In genomic region chr14:25711177-25711576, GRCm38 (mm10) we compare ENCODE assay signal across 14 mouse cellular contexts. TPM values are rescaled to one million over a fixed set of nuclear protein-coding genes. Genes with fewer than 3 reads are reported as not detected.
DNase-seq lines count a peak whose midpoint lies in the region; ATAC-seq and TF ChIP-seq lines count a peak whose summit lies in the region.
"Had no signal": no experiment of that assay in that cellular context is flagged by ENCODE, and none has a peak within 500 bp of the region (broad histone marks: within the 10 kb centered on the region; RNA-seq: fewer than 3 reads in every experiment).

No protein-coding gene starts in this region.

- no peak overlapping the region for H3K9ac ChIP-seq in kidney, postnatal 0 days (ENCODE audit: low read depth, low read length)
- H3K9ac ChIP-seq in liver, embryonic 16.5 days (ENCODE audit: low read depth, low read length), result no peak overlapping the region

- no peak overlapping the region for H3K4me3 ChIP-seq in gastrocnemius, adult 2 months
- no peak overlapping the region for H3K4me3 ChIP-seq in kidney, postnatal 0 days (replicated peaks; ENCODE audit: low read depth, low read length)
- no peak overlapping the region for H3K4me3 ChIP-seq in embryonic fibroblast, embryonic 13.5 days (ENCODE audit: insufficient read depth, low read length)
- no peak overlapping the region for H3K4me3 ChIP-seq in liver, embryonic 16.5 days (ENCODE audit: low read depth, low read length)
- H3K4me3 ChIP-seq in left cerebral cortex, adult 2 months, result no peak overlapping the region

- no peak for TF ChIP-seq POLR2A in embryonic fibroblast, embryonic 13.5 days (IDR thresholded peaks at IDR 0.05; ENCODE audit: low read depth, low read length)

- peaks cover 24% of the 10 kb centered on the region for H3K4me1 ChIP-seq in kidney, postnatal 0 days (replicated peaks; ENCODE audit: insufficient read depth, low read length)
- peaks cover 9% of the 10 kb centered on the region for H3K4me1 ChIP-seq in embryonic fibroblast, embryonic 13.5 days (ENCODE audit: control insufficient read depth, insufficient read depth, low read length)
- peaks cover 33% of the 10 kb centered on the region for H3K4me1 ChIP-seq in liver, embryonic 16.5 days (ENCODE audit: control insufficient read depth, low read depth, low read length)

- peak; percentile 21; the same call in 1 of the 2 replicates for ATAC-seq in kidney, postnatal 0 days (replicated peaks; ENCODE audit: low FRiP score, low read depth)
- ATAC-seq in liver, embryonic 16.5 days (ENCODE audit: low read depth), result peak; percentile 8
- no peak for ATAC-seq in erythroblast, adult 5-6 weeks (replicated peaks; ENCODE audit: low FRiP score, poor library complexity, severe bottlenecking)
- ATAC-seq: hindbrain, embryonic 16.5 days had no signal

- intact Hi-C loops in gastrocnemius, adult 2 months (cut with DNase I), result no loop called here
- intact Hi-C loops in left cerebral cortex, adult 2 months (cut with DNase I), result no loop called here

- WGBS in kidney, postnatal 0 days, result 21% methylated on average over 7 of the region's 7 CpGs
- WGBS in liver, embryonic 16.5 days (ENCODE audit: insufficient replicate concordance), result 53% methylated on average over 7 of the region's 7 CpGs

- H3K27me3 ChIP-seq in kidney, postnatal 0 days (ENCODE audit: insufficient read depth, low read length), result no peaks in the 10 kb centered on the region
- H3K27me3 ChIP-seq in liver, embryonic 16.5 days (ENCODE audit: control insufficient read depth, insufficient read depth, low read depth, low read length), result no peaks in the 10 kb centered on the region

- no peaks in the 10 kb centered on the region for H3K9me3 ChIP-seq in kidney, postnatal 0 days (replicated peaks; ENCODE audit: low read length)
- no peaks in the 10 kb centered on the region for H3K9me3 ChIP-seq in liver, embryonic 16.5 days (replicated peaks; ENCODE audit: control insufficient read depth, low read length)

- peak overlapping the region; percentile 88 for H3K27ac ChIP-seq in gastrocnemius, adult 2 months
- 0 out of 2 replicates have a peak overlapping the region, but pooled peaks have one; percentile 25 for H3K27ac ChIP-seq in kidney, postnatal 0 days
- peak overlapping the region; percentile 52 for H3K27ac ChIP-seq in embryonic fibroblast, embryonic 13.5 days (ENCODE audit: insufficient read depth, low read length)
- H3K27ac ChIP-seq in liver, embryonic 16.5 days (ENCODE audit: low read length), result no peak overlapping the region
- no peak overlapping the region for H3K27ac ChIP-seq in left cerebral cortex, adult 2 months

- peak; percentile 19 for DNase-seq in gastrocnemius, adult 2 months
- DNase-seq in gastrocnemius, postnatal 4 days (ENCODE audit: low spot score in 2 of 2), result no peak
- no peak for DNase-seq in kidney, postnatal 0 days (ENCODE audit: low spot score)
- DNase-seq in kidney, postnatal 36 days, result no peak
- no peak for DNase-seq in left cerebral cortex, adult 2 months (ENCODE audit: extremely low spot score in 1 of 2, low spot score in 2 of 2)
- DNase-seq: adrenal gland, postnatal 10 days; cerebellum, adult 11 months; layer of hippocampus, postnatal 36 days; spleen, adult 18-20 months; thymus, postnatal 4 days had no signal

- no peak overlapping the region for H3K4me2 ChIP-seq in kidney, postnatal 0 days (ENCODE audit: low read length)
- H3K4me2 ChIP-seq in liver, embryonic 16.5 days (ENCODE audit: low read depth, low read length), result no peak overlapping the region

- no peaks in the 10 kb centered on the region for H3K36me3 ChIP-seq in kidney, postnatal 0 days (ENCODE audit: insufficient read depth, low read length)
- H3K36me3 ChIP-seq in liver, embryonic 16.5 days (ENCODE audit: control insufficient read depth, insufficient read depth), result no peaks in the 10 kb centered on the region

- TF ChIP-seq CTCF in gastrocnemius, adult 2 months (IDR thresholded peaks at IDR 0.05), result no peak
- no peak for TF ChIP-seq CTCF in kidney, postnatal 0 days (IDR thresholded peaks at IDR 0.05; ENCODE audit: low read depth)
- TF ChIP-seq CTCF in embryonic fibroblast, embryonic 13.5 days (IDR thresholded peaks at IDR 0.05; ENCODE audit: borderline replicate concordance, insufficient read depth, low read length), result no peak
- TF ChIP-seq CTCF in left cerebral cortex, adult 2 months (IDR thresholded peaks at IDR 0.05), result no peak

RNA-seq across cellular contexts. Expression of gene Ppif, which starts 17.2 kb away (rescaled TPM):
- 10 to 100 TPM; 26.0 to 43.4 TPM for total RNA-seq in gastrocnemius, adult 2 months (2021)
- 10 to 100 TPM; 27.0 to 31.5 TPM for total RNA-seq in gastrocnemius, postnatal 4 days (2021)
- polyA plus RNA-seq in kidney, postnatal 0 days (2015; fragmentation: Nextera tagmentation; extraction: Ambion mirVana), result 56.5 and 61.2 TPM in 2 replicates
- 11.3 and 11.6 TPM in 2 replicates for polyA plus RNA-seq in embryonic fibroblast, embryonic 13.5 days (2011; ENCODE audit: insufficient read length, low read depth, missing spikeins)
- 20.5 and 26.0 TPM in 2 replicates for polyA plus RNA-seq in liver, embryonic 16.5 days (2015; fragmentation: Nextera tagmentation; extraction: Ambion mirVana)
- total RNA-seq in left cerebral cortex, adult 2 months (2021), result 10 to 100 TPM; 24.0 to 24.3 TPM
- 11.7 and 16.5 TPM in 2 replicates for total RNA-seq in erythroblast, adult 5-6 weeks (2015; ENCODE audit: low replicate concordance)
- total RNA-seq in erythroblast, adult 5-6 weeks (2017; ENCODE audit: low replicate concordance), result 2.6 and 4.7 TPM in 2 replicates

RNA-seq across cellular contexts. Expression of gene Zcchc24, which starts 57.7 kb away (rescaled TPM):
- 10 to 100 TPM; 40.6 to 59.3 TPM for total RNA-seq in gastrocnemius, adult 2 months (2021)
- total RNA-seq in gastrocnemius, postnatal 4 days (2021), result 10 to 100 TPM; 90.0 to 97.4 TPM
- 15.7 and 15.9 TPM in 2 replicates for polyA plus RNA-seq in kidney, postnatal 0 days (2015; fragmentation: Nextera tagmentation; extraction: Ambion mirVana)
- polyA plus RNA-seq in embryonic fibroblast, embryonic 13.5 days (2011; ENCODE audit: insufficient read length, low read depth, missing spikeins), result 116 and 122 TPM in 2 replicates
- polyA plus RNA-seq in liver, embryonic 16.5 days (2015; fragmentation: Nextera tagmentation; extraction: Ambion mirVana), result 4.5 and 5.5 TPM in 2 replicates
- total RNA-seq in left cerebral cortex, adult 2 months (2021), result 10 to 100 TPM; 47.0 TPM
- 2.7 TPM in 1 of 2 replicates, not detected in the other for total RNA-seq in erythroblast, adult 5-6 weeks (2015; ENCODE audit: low replicate concordance)
- total RNA-seq in erythroblast, adult 5-6 weeks (2017; ENCODE audit: low replicate concordance), result 0.94 and 0.98 TPM in 2 replicates

Comparison
In these comparisons a context has a peak if more than half of its experiments do, and no peak if none do; other contexts are left out.
1. H3K27ac ChIP-seq: peak in gastrocnemius, adult 2 months (single experiment), kidney, postnatal 0 days (single experiment) and embryonic fibroblast, embryonic 13.5 days (single experiment); none in liver, embryonic 16.5 days (single experiment) and left cerebral cortex, adult 2 months (single experiment).
2. RNA of gene Zcchc24, which starts 57.7 kb away (total RNA-seq): 90.0 to 97.4 TPM in gastrocnemius, postnatal 4 days, 40.6 to 59.3 TPM in gastrocnemius, adult 2 months and 47.0 TPM in left cerebral cortex, adult 2 months; 0.94 to 2.7 TPM in erythroblast, adult 5-6 weeks; every median in the first group is over 10 times any median in the second.